Mouse (Mus musculus): Measurements from ENCODE around the gene Frmpd2.

The Frmpd2 gene

DNA sequence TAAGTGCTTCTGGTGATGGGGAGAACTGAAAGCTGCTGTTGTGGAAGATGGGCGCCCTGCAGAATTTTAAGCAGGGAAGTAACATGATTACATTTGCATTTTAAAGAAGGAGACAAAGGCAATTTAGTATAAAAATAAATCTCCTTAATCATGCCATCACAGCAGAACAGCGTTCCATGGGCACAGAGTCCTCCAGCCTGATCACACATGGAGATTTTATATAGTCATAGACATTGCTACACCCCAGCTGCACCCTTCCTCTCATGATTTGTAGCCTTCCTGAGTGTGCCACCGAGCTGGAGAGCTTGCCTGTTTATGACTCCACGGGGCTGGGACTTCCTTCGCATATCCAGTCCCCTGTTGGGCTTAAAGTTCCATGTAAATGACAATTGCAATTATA, 42.4 kb downstream of the Frmpd2 start:
- no peak for DNase-seq

DNA sequence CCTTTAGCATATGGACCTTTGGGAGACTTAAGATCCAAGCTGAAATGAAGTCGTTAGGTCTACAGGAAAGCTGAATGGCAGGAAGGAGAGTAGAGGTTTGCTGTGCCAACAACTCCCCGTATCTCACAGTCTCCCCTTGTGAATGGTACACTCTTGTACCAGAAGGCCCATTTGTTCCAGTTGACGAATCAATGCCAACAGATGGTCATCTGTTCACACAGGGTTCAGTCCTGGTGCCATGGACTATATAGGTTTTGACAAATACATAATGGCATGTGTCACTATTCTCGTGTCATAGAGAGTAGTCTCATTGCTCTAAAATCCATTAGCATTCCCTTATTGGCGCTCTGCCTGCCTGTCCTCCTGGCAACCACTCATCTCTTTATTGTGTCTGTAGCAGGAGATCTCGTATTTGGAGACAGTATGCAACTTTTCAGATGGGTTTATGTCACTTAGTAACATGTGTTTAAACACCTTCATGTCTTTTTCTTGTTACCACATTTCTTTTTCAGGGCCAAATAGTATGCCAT, 43.3 kb downstream of the Frmpd2 start:
- no peak for DNase-seq

DNA sequence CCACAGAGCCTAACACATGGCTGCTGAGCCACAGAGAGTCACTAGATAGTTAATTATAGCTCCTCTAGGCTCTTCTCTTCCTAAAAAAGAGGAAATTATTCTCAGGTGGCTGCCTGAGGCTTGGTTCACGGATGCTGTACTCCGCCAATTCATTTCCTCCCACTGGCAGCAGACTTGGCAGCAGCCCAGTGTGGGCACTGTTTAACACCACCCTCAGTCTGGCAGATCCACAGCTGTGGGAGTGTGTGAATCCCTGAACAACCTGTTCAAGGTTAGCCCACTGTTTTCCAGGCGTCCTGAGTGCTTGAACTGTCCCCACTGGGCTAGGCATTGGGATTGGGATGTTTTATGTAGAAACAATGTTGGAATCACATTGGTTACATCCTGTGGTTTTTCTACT, 50.0 kb downstream of the Frmpd2 start:
- no peak for DNase-seq

DNA sequence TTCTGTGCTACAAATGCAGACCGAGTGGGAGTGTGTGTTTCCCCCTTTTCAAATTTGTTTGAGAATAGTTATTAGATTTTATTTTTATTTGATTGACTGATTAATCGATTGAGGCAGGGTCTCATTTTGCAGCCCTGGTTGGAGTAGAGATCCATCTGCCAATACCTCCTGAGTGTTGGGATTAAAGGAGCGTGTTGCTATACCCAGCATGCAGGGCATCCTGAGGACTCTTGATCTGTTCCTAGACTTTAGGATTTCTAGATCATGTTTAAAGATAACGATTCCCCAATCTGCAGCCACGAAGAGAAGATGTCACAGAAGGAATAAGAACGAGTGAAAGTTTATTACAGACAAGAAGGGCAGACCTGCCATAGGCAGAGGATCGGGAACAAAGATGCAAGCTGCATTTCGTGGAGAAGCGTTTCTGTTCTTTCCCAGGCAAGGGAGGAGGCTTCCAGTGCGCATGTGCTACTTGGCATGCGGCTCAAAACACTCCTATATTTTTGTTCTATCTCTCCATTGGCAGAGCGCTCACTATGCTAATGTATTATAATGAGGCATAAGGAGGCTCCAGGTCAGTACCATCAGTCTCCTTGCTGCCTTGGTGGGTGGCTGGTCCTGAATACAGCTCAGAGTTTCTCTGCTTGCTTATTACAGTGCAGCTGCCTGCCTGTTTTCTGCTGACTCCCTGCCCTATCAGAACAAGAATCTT, 53.9 kb downstream of the Frmpd2 start:
- DNase-seq: no peak

DNA sequence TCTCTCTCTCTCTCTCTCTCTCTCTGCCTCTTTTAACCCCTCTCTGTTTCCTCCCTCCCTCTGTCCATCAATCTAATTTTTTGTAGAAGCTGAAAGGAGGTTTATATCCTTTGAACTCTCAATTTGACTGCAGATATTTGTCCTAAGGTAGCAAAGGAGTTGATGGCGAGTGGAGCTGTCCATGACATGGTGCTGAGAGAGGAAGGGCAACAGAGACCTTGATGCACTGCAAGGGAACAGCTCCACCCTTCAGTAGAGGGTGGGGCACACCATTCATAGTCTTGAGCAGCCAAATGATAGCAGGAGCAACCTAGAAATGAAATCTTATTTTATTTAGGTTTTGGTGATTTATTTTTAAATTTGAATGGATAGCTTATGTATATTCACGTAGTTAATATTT, 55.1 kb downstream of the Frmpd2 start:
- DNase-seq: no peak

DNA sequence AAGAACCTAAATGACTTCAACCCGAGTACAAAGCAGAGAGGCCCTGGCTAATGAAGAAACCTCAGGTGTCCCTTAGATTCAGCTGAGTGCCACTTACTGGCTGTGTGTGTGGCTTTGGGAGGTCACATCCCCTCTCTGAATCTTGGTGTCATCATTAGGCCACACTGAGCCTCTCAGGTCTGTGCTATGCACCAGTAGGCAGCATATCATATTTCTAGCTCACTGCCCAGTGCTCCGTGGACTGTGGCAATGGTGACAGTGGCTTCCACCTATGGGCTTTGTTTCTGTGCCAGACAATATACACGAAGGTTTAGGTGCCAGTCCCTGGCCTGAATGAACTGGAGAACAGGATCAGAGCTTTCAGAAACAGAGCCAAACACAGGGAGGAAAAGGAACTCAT, 56.4 kb downstream of the Frmpd2 start:
- DNase-seq: no peak

DNA sequence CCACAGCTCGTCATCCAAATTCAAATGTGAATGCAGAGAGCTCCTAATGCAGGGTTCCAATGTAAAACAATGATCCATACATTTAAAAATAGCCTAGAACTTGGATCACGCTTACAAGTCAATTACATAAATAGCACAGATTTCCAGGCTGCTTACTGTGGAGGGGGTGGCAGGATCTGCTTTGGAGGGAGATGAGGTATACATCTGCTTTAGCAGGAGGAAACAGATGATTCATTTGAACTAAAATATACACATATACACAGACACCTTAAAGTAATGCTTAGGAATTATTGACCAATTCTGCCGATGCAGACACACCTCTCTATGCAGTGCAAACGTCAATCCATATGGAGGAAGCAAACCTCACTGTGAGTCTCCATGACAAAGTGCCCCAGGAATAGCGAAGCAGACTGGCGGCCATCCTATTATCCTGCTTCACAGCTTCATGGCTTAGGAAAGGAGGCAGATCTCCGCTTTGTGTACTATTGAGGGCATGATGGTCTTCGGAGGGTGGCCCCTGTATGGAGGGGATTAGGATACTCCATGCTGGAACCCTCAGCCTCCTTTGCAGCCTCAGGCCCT, 59.9 kb downstream of the Frmpd2 start:
- no peak for DNase-seq

DNA sequence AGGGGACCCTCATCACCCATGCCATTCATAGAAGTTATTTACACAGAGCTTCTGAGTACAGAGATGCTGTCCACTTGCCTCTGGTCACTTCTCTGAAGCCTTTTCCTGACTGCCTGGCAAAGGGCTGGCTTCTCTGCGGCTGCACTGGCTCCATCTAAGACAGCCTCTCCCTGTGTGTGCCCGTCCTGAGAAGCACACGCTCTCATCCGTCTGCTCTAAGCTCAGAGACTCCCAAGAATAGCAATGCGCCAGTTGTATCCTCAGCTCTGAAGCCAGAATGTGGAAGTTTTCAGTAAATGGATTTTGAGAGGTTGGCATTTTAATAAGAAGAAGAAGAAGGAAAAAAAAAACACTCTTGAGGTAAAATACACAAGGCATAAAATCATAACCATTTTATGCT, 61.3 kb downstream of the Frmpd2 start:
- no peak for DNase-seq

DNA sequence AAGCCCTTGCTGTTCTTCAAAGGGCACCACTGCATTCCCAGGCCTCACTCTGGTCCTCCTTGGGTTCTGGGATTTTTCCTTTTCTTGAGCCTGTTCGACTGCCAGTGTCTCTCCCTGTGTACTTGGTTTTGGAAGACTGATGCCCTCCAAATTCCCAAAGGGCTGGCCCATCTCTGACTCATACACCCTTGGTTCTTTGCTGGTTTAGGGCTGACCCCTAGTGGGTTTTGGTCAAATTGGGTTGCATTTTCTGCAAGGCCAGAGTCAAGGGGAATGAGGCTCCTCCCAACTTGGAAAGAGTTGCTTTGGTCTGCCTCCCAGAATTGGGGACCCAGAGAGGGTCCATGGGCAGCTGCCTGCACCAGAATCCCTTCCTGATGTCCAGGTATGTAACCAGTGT, 62.0 kb downstream of the Frmpd2 start:
- DNase-seq: peak; percentile 2

DNA sequence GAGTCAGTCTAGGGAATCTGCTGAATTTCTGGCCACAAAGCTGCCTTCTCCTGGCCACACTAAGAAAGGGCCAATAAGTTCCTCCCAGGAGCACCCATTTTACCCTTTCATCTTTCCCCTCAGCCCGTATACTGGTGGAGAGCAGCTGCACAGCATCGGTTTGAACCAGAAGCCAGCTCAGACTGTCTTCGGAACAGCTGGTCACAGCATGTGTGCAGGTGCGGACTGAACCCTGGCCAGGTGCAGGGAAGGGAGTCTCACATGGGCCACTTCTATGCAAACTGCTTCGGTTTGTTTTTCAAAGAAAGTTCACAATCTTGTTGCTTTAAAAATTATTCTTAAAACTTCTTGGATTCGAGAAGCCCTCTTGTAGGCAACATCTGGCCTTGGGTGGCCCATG, 63.8 kb downstream of the Frmpd2 start:
- no peak for DNase-seq

DNA sequence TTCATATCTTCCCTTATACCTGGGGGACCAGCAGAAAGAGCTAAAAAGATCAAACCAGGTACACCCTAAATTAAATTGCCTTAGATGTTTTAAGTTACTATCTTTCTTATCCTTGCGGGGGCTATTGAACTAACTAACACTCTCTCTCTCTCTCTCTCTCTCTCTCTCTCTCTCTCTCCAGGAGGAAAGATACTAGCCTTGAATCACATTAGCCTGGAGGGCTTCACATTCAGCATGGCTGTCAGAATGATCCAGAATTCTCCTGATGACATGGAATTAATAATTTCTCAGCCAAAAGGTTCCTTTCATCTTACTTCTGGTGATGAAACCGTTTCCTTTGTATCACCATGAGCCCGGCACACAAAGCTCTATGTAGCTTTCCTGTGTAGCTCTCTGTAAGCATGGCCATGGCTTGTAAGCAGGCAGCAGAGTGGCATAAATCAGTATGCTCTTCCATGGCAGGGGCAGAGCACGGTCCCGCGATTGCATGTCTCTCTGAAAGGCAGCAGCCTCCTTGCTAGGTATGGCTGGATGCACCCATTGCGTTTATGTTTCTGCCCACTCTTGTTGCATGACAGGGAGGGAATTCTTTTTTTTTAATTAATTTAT, 68.2 kb downstream of the Frmpd2 start:
- DNase-seq: no peak

DNA sequence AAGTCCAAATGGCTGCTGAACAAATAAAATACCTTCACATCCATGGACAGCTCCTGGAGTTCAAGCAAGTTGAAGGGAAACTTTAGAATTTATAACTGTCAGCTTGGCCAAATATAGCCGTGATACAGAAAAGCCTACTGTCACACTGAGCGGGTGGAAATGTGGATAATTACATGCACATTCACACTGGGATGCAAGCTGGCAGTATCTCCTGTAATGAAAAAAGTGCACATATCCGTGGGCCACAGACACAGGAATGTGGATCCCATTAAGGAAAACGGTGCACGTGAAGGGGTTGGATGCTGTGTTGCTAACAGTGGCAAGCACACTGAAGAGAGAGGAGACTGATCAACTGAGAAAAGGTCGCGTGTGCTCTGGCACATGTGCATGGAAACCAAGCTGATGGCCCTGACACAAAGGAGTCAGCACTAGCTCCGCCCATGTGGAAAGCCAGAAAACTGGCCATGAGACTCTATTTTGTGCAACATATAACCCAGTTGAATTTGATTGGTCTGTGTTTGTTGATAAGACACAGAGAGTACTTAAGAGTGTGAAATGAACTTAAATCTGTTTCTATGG, 74.2 kb downstream of the Frmpd2 start:
- no peak for DNase-seq

DNA sequence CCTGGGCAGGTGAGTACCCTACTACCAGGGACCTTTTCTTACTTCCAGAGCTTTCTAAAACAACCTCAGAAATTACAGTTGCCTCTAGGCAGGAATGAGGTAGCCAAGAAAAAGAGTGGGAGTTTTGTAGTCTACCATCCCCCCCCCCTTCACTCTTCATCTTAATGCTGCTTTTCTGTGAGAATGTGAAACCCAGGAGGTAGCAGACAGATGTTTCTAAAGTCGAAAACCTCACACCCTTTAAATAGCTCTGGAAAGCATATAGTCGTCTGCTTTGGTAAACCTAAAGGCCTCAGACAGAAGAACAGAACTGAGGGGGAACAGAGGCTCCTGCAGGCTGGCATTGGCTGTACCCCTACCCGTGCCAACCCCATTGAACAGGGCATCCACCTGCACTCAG, 77.2 kb downstream of the Frmpd2 start:
- DNase-seq: no peak

DNA sequence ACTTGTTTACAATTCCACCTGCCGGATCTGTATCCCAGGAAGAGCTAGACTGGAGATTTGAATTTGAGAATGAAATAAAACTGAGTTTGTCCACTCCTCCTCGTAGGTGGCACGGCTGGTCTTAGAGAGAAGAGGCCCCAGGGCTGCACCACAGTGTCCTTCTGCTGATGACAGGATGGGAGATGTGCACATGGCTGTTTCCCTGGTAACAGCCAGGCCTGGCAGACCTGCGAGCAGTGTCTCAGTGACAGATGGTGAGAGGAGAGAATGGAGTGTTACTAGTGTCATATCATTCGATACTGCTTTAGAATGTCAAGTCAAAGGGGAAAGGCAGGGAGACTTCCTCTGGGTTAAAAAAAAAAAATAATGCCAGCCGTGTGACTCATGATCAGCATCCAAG, 78.4 kb downstream of the Frmpd2 start:
- DNase-seq: no peak

DNA sequence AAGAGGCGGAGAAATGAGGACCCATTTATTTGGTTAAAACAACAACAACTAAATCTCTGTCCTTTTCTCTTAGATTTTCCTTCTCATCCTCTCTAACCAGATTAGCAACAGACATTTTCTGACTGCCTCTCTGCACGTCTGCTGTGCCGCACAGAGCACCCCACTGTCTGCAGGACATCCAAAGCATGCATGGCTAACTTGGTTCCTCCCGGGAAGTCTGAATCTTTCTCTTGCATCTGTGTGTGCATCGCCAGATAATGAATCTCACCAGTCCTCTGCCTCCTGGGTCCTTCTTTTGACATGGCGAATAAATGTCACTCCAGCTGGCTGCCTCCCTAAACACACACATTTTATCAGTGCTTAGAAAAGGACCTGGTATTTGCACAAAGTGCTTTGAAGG, 99.2 kb downstream of the Frmpd2 start:
- no peak for DNase-seq

DNA sequence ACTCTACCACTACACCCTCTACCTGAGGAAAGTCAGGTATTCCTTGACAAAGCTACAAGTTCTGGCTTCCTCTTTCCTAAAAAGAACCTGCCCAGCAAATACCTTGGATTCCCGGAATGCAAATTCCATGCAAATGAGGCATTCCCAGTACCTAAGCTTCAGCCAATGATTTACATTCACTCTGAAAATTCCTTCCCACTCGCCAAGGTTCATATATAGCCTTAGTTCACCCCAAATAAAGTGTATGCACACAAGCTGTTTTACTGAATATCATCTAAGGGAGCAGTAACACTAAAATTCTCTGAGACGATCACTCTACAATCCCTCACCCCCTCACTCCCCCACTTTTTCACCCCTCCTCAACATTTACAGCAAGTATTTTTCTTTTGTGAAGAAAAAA, 102.1 kb downstream of the Frmpd2 start:
- DNase-seq: no peak

DNA sequence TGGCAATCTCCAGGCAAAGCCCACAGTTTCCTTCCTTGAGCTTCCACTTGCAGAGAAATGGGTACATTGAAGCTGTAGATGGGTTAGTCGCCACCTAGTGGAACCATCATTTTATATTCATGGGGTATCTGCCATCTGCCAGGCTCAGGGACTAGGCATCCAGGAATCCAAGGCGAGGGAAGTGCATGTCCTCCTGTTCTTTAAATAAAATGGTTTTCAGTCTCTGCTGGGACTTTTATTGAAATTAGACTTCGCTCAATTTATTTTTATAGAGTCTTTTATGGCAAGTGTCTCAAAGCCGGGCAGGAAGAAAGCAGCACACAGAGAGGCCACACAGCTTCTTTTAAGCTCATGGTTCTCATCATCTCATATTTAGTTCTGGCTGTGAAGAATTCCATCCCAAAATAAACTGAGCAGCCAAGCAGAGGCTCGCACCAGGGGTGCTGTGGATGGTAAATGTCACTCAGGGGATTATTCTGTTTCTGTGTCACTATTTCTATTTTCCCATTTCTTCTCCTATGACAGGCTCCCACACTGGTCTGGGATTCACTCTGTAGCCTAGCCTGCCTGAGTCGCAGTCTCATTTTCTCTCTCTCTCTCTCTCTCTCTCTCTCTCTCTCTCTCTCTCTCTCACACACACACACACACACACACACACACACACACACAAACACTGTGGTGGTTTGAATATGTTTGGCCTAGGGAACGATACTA, 108.4 kb downstream of the Frmpd2 start:
- no peak for DNase-seq

DNA sequence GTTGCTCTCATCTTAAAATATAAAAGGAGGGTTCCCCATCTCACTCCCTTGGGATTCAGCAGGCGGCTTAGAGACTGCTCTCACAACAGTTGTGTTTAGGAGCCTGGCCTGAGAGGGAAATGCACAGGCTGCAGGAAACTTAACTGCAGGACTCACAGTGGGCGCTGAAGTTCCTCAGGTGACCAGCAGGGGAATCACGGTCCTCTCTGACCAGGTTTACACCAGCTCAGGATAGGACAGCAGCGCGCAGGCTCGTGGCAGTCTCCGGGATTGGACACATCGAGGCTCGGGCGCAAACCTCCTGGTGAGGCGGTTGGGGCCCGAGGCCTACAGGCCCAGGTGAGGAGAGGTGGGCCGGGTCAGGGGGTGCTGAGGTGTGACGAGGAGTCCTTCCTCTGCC, 117.5 kb downstream of the Frmpd2 start, which contains the start of gene Ptpn20:
Gene Ptpn20, plus strand, starts transcription at position 257 of the 400 bp plus-strand sequence.
- no peak for DNase-seq

DNA sequence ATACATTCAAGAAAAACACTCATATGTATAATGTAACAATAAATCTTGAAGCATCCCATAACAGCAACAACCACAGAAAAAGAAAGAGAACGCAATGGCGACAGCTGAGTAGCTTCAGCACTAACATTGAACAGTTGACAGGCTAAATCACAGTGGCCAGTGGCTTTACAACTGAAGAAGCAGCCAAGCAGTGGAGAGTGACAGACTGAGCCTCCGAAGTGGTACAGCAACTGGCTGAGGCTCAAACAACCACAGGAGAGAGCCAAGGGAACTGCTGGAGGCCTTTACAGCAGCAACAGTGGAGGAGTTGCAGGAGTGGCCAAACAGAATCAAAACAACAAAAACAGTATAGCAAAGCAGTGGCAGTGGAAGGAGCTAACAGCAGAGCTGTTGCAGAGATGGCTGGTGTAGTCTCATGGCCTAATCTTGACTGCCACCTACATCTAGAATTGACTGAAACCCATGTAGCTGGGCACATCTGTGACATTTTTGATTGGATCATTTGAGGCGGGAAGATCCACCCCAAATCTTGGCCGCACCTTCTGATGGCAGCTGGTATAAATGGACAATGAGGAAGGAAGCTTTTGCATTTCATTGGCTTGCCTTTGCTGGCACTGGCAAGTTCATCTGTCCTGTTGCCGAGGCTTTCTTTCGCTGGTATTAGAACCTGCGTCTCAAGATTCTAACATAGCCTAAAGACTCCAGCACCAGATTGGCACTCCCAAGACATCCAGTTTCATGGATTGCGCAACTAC, 127.1 kb downstream of the Frmpd2 start:
- no peak for DNase-seq

DNA sequence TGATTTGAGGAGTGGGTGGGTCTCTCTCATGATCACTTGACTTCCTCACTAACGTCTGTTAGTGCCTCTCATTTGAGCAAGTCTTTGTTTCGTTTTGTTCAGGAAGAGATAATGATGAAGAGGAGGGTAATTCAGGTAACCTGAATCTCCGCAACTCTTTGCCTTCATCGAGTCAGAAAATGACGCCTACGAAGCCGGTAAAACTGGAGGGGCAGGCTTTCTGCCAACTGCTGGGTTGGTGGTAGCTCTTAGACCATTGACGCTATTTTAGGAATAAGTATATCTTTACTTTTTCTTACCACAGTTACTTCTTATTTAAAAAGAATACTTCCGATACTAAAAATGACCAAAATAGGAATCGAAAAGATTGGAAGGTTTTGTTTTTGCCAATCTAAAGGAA, 135.9 kb downstream of the Frmpd2 start:
- DNase-seq: no peak

Data from lung, postnatal 14 days (tissue).